Mouse (Mus musculus): Measurements from ENCODE around the gene Fam166b.

Gene Fam166b

GRCm38 (mm10) chr4:43428946-43429345 lies at the start of gene Fam166b:
Fam166b (minus strand) TSS chr4:43429134.
- no peak for DNase-seq (ENCODE audit: low read depth, low spot score)

- no peak for DNase-seq (ENCODE audit: low read depth, low spot score)
Observed at GRCm38 (mm10) chr4:43478534-43478858, 49.6 kb upstream of the Fam166b start.

DNA sequence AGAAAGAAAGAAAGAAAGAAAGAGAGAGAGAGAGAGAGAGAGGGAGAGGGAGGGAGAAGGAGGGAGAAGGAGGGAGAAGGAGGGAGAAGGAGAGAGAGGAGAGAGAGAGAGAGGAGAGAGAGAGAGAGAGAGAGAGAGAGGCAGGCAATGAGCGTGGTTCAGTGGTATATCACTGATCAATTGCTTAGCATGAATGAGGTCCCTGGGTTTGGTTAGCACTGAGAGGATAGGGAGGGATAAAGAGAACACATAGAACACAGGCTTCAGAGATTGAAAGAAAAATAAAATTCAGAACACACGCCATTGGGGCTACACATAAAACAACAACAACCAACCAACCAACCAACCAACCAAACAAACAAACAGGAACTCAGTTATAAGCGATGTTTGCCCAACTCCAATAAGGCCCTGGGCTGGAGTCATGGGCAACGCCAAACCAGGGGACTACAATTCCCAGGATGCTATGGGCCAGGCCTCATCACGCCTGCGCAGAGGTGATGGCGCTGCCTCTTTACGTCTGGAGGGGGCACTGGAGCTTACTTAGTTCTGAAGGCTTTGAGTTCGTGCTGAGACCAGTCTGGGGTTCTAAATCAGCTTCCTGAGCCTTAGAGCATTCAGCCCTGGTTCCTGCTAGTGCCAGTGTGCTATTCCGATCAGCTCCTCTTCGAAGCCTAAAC lies 49.1 kb upstream of the Fam166b start:
- peak; percentile 79 for DNase-seq (ENCODE audit: low read depth, low spot score)

DNA sequence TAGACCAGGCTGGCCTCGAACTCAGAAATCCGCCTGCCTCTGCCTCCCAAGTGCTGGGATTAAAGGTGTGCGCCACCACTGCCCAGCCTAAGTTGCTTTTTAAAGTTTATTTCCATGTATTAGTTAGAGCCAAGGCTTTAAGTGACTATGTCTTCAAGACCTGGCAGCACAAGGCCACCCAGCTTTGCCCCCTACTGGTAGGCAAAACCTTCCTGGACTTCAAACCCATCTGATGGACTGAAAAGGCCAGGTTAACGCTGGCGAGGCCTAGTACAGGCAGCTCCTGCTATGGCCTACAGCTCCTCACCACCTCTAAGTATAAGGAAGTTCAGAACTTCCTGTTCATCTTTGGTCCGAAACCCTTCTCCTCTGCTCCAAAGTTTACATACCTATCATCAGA lies 47.7 kb upstream of the Fam166b start:
- no peak for DNase-seq (ENCODE audit: low read depth, low spot score)

- DNase-seq (ENCODE audit: low read depth, low spot score) = no peak
Observed at GRCm38 (mm10) chr4:43473636-43474035, 44.7 kb upstream of the Fam166b start.

DNA sequence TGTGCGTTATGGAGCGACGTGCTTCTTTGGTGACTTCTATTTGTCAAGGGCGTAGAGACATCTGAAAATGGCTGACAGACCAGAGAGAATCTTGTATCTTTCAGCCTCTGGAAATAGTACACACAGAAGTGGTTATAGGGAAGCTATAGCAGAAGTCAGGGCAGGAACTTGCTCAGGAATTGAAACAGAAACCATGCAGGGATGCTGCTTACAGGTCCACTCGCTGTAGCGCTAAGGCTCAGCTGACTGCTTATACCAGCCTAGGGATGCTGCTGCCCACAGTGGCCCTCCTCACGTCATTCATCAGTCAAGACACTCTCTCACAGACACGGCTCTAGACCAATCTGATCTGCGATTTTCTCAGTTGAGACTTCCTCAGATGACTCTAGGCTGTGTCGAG lies 41.4 kb upstream of the Fam166b start:
- DNase-seq (ENCODE audit: low read depth, low spot score) = no peak

GRCm38 (mm10) chr4:43466872-43467271 lies 37.9 kb upstream of the Fam166b start:
- no peak for DNase-seq (ENCODE audit: low read depth, low spot score)

GRCm38 (mm10) chr4:43465935-43466334 lies 37.0 kb upstream of the Fam166b start:
- DNase-seq (ENCODE audit: low read depth, low spot score) = no peak

DNA sequence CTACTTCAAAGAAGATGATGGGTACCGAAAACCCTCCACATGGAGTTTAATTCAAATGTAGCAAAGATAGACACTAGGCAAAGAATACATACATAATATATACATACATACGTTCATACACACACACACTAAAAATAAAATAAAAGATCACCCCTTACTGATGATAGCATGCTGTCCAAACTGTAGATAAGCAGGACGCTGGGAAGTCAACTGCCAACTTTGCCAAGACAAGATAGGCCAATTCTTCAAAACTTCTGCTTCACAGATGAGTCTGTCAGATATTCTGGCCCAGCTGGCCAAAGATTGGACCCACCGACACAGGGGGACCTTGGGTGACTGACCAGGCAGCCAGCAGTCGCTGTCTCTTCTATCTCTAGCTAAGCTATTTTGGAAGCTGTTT lies 34.2 kb upstream of the Fam166b start:
- no peak for DNase-seq (ENCODE audit: low read depth, low spot score)

DNA sequence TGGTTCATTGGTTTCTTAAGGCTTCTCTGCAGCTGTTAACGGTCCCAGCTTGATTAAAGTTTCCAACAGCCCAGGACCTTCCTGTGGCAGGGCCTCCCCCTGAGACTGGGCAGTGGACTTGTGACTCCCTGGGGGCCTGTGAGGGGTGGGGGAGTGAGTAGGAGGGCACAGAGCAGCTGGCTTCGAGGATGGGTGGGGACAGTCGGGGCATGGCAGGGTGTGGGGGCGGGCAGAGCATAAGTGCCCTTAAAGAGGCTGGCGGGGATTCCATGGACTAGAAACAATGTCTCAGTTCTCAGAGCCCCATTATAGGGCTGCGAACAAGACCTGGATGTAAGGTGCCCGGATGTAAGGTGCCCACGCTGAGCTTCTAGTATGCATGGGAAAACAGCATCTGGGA lies 28.2 kb upstream of the Fam166b start:
- DNase-seq (ENCODE audit: low read depth, low spot score) = no peak

DNA sequence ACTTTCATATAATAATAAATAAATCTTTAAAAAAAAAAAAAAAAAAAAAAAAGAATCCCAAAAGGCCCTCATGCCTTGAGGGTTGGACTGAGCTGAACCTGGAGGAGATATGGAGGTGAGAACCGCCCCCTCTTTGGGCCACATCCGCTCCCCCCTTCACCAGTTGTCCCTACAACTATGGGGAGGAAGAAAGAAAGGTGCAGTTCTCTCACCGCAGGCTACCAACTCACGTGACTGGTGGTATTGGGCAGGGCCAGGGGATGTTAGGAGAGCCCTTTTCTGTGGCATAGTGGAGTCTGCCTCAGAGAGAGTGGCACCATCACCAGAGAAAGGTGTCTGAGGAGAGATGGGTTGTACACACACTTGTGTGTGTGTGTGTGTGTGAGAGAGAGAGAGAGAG lies 27.5 kb upstream of the Fam166b start:
- no peak for DNase-seq (ENCODE audit: low read depth, low spot score)

- no peak for DNase-seq (ENCODE audit: low read depth, low spot score)
Observed at GRCm38 (mm10) chr4:43454041-43454836, 25.3 kb upstream of the Fam166b start, which contains the start of gene Cd72. Cd72 (minus strand) TSS chr4:43454628.

GRCm38 (mm10) chr4:43453413-43453812 lies 24.5 kb upstream of the Fam166b start:
- no peak for DNase-seq (ENCODE audit: low read depth, low spot score)

GRCm38 (mm10) chr4:43452315-43452714 lies 23.4 kb upstream of the Fam166b start:
- DNase-seq (ENCODE audit: low read depth, low spot score) = no peak

DNA sequence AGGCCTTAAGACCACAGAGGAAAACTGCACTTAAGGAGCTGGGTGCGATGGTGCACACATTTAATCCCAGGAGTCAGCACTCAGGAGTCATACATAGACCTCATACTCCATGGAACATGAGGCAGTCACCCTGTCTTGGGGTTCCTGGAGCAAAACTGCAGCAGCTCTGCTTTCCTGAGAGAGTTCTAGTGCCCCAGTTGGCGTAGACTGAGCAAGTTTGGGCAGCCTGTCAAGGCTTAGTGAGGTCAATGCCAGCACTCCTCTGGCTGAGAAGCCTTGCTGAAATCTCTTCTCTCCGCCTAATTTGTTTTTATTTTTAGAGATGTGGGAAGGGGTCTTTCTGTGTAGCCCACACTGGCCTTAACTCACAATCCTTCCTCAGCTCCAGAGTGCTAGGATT lies 19.6 kb upstream of the Fam166b start:
- DNase-seq (ENCODE audit: low read depth, low spot score) = no peak

GRCm38 (mm10) chr4:43447251-43447650 lies 18.3 kb upstream of the Fam166b start:
- no peak for DNase-seq (ENCODE audit: low read depth, low spot score)

DNA sequence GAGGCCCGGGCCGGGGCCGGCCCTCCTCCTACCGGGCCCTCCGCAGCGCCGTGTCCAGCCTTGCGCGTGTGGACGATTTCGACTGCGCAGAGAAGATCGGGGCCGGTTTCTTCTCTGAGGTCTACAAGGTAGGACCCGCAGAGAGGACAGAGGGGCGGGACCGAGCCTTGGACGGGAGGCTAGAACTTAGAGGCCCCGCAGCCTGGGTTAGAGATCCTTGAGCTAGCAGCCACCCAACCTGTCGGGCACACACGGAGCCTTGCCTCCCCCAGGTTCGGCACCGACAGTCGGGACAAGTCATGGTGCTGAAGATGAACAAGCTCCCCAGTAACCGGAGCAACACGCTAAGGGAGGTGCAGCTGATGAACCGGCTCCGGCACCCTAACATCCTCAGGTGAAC lies 14.6 kb upstream of the Fam166b start:
- no peak for DNase-seq (ENCODE audit: low read depth, low spot score)

DNA sequence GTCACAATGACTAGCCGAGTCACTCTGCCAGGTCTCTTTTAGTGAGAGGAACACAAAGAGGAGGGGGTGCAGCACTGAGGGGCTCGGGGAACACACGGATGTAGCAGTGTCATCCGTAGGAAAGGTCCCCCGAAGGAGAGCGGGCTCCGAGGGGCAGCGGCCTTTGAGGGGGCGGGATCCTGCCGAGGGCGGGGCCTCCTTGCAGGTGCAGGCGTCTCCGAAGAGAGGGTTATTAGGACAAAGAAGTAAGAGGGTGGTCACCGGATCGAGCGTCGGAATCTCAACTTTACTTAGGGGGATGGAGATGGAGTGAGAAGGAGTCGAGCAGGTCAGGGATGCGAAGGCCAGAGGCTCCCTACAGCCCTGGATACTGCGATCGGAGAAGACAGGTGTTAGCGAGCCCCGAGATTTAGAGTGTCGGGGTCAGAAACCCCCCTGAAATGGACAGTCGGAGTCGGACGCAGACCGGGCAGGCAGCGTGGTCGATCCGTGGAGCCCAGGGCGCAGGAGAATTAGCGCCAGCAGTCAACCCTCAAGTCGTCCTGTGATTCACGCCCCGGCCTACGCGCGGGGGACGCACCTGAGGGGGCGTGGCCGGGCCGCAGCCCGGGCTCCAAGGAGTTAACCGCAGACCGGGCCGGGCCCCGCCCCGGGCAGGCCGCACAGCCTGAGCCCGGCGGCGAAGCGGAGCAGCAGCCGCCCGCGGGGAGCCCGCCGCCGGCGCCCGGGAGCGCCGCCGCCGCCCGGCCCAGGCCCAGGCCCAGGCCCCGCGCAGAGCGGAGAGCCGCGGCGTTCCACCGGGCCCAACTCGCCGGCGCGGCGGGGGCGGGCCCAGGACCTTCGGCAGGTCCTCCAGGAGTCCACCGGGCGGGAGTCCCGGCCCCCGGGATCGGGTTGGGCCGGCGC lies 13.8 kb upstream of the Fam166b start:
- DNase-seq (ENCODE audit: low read depth, low spot score) = peak; percentile 52

DNA sequence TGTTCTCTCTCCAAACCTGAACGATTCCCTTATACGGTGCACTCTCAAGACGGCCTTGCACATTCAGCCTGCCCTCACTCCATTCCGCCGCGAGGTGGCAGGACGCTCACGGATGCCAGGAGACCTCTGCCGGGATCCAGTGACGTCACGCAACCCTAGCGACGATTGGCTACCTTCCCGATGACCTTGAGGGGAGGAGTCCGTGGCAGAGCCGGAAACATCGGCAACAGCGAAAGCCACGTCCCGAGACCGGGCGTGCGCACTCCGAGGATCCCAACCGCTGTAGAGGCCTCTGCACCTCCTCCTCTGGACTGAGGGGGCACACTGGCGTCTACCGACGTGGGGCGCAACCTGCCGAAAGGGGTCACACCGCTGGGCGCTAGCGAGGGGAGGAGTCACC lies 13.1 kb upstream of the Fam166b start:
- DNase-seq (ENCODE audit: low read depth, low spot score) = peak; percentile 98

DNA sequence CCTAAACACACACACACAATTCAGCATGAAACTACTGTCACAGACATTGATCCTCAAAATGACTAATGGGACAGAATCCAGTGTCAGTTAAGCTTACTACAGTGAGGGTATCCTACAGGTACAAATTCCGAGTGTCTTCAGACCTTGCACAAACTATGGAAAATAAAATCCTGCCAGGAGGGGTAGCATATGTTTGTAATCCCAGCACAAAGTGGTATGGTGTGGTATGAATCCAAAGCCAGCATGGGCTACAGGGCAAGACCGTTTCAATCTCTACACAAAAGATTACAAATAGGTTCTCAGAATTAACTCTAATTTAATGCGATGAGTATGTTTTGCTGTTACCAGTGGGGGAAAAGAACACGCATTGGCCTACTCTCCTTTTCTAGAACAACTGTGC lies 12.7 kb upstream of the Fam166b start, which contains the start of gene Tesk1:
Gene Tesk1, plus strand, starts transcription at position 301 of the 400 bp plus-strand sequence.
- no peak for DNase-seq (ENCODE audit: low read depth, low spot score)

GRCm38 (mm10) chr4:43432832-43433231 lies 3.9 kb upstream of the Fam166b start:
- no peak for DNase-seq (ENCODE audit: low read depth, low spot score)

- DNase-seq (ENCODE audit: low read depth, low spot score) = peak; percentile 71
Observed at GRCm38 (mm10) chr4:43431690-43432089, 2.8 kb upstream of the Fam166b start.
